Mouse (Mus musculus): Measurements from ENCODE around the gene Prps1.
"Not testable (repeated sequence)": the region's sequence is repeated elsewhere in the genome, so short reads cannot be mapped to it uniquely, and the experiment has no call there.

The Prps1 gene

GRCm38 (mm10) chrX:140456279-140456731 lies at the start of gene Prps1:
TSS of gene Prps1 (plus strand) at chrX:140456613.
- peak; percentile 70 to 92 for DNase-seq (ENCODE audit: low spot score in 2 of 2)

- DNase-seq (ENCODE audit: low spot score in 2 of 2), result no peak
These were observed 48.8 kb upstream of the Prps1 start for GRCm38 (mm10) chrX:140407593-140407992.

- DNase-seq (ENCODE audit: low spot score in 2 of 2), result no peak
These were observed 37.9 kb upstream of the Prps1 start for GRCm38 (mm10) chrX:140418467-140418866.

- no peak for DNase-seq (ENCODE audit: low spot score in 2 of 2)
These were observed 29.3 kb upstream of the Prps1 start for GRCm38 (mm10) chrX:140427124-140427523.

DNA sequence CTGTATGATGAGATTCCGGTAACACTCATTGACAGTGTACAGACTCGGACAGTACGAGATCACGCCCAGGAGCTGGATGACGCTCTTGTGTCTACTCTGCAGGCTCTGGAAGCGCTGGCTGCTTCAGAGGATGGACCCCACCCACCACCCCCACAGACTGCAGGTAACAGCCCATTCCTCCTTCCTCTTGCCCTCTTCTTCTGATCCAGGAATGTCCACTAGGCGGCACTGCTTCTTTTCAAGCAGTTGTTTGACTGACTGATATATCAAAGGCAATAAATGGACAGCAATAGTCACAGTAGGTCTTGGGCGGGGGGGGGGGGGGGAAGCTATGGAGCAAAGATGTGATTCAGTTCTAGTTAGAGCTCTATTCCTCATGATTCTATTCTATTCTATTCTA lies 28.2 kb upstream of the Prps1 start:
- peak in 1 of 2 experiments; percentile 39 for DNase-seq (ENCODE audit: low spot score in 2 of 2)

DNA sequence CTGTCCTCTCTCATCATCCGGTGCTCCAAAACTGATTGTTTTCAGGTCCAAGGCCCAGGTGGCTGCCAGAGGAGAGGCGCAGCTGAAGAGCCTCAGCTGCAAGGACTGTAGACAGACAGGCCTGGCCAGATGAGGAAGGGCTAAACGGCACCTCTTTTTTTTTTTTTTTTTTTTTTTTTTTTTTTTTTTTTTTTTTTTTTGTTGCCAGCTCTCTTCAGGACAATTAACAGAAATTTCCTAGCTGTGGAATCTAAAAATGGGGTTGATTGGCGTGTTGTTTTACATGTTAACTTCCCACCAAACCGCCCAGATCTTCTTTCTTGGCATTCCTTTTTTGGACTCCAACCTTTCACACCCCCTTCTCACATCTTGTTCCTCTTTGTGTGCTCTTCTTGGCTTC lies 26.4 kb upstream of the Prps1 start:
- DNase-seq (ENCODE audit: low spot score in 2 of 2), result no peak

DNA sequence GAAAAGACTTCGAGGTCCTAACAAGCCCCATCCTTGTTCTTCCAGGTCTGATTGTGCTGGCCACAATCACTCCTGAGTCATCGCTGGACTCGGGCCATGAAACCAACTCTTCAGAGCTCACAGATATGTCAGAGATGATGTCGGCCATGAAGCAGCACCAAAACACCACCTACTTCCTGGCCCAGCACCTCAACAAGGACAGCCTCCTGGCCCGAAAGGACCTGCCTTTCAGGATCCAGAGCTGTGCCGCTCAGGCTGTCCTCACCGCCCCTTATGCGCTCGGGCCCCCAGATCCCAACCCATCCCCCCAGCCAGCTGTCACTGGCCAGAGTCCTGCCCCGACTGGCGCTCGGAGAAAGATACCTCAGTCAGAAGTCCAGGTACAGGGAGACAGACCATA lies 25.9 kb upstream of the Prps1 start:
- DNase-seq (ENCODE audit: low spot score in 2 of 2), result no peak

DNA sequence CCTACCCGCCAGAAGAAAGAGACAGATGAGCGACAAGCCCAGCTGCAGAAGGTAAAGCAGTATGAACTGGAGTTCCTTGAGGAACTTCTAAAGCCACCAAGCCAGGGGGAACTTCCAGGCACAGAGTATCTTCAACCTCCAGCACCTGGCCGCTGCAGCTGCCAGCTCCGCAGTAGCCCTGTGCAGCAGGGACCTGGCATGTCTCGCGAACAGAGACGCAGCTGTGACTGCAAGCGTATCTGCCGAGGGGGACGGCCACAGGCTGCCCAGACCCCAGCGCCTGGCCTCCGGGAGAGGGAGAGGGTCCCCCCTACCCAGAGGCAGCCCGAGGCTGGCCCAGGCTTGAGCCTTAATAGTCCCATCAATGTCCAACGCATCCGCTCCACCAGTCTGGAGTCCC lies 24.4 kb upstream of the Prps1 start:
- no peak for DNase-seq (ENCODE audit: low spot score in 2 of 2)

GRCm38 (mm10) chrX:140432786-140433185 lies 23.6 kb upstream of the Prps1 start:
- no peak for DNase-seq (ENCODE audit: low spot score in 2 of 2)

GRCm38 (mm10) chrX:140437906-140438305 lies 18.5 kb upstream of the Prps1 start:
- no peak for DNase-seq (ENCODE audit: low spot score in 2 of 2)

DNA sequence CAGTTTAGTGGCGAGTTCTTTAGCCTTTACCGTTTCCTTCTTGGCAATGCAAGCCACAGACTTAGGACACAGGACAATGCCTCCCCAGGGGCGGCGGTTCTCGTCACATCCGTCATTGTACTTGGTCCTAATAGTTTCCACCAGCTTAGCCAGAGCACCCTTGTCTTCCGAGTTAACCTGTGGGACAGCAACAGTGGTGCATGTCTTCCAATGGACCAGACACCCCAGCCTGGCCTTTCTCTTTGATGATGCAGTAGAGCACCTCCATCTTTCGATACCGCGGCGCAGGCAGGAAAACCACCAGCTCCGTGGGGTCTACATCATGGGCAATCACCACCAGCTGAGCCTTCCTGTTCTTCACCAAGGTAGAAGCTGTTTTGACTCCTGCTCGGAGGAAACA lies 10.9 kb upstream of the Prps1 start:
- DNase-seq (ENCODE audit: low spot score in 2 of 2), result no peak

GRCm38 (mm10) chrX:140450071-140450470 lies 6.3 kb upstream of the Prps1 start:
- no peak for DNase-seq (ENCODE audit: low spot score in 2 of 2)

- peak in 1 of 2 experiments; percentile 27 for DNase-seq (ENCODE audit: low spot score in 2 of 2)
These were observed 508 bp downstream of the Prps1 start for GRCm38 (mm10) chrX:140456751-140457491.

DNA sequence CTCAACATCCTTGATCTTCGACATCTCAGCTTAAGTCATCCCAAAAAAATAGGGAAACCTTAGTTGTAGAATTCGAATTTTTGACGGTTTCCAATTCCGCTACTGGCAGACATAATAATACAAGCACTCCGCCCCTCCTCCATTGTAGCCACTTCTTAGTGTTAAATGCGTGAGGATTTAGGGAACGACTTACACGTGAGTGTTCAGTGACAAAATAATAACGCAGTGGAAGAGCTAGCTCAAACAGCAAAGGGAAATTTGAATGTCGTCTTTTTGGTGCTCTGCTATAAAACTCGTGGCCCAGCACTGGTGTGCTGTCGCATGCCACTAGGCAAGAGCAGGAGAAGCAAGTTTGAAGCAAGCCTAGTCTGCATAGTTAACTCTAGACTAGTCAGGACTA lies 1.1 kb downstream of the Prps1 start:
- no peak for DNase-seq (ENCODE audit: low spot score in 2 of 2)

DNA sequence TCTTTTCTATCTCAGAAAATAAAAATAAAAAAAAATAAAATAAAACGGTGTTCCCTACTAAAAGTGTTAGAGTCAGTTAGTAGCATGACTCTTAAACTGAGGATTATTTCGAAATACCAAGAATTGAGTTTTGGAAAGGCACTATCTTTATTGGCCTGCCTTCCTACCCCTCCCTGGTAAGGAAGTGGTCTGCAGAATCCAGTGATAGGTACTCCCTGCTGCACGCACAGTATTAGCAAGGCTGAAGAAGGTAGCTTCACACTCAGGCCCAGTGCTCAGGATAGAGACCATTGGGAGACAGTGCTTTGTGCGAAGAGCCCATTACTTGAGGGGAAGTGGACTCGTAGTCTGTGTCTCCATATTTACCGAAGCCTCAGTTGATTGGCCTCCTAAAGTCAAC lies 21.8 kb downstream of the Prps1 start:
- no peak for DNase-seq (ENCODE audit: low spot score in 2 of 2)

GRCm38 (mm10) chrX:140479171-140479570 lies 22.8 kb downstream of the Prps1 start:
- DNase-seq (ENCODE audit: low spot score in 2 of 2), result peak; percentile 23 to 69

DNA sequence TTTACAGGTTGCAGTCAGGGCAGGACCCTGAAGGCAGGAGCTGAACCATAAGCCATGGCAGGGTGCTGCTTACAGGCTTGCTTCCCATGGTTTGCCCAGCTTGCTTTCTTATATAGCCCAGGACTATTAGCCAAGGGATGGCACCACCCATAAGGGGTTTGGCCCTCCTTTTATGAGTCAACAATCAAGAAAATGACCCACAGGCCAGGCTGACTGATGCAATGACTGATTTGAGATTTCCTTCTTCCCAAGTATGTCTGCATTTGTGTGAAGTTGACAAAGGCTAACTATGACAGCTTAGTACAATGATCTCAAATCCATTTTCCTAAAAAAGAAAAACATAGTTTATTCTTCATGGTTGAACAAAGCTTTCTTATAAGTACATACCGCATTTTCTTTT lies 32.8 kb downstream of the Prps1 start:
- DNase-seq (ENCODE audit: low spot score in 2 of 2), result no peak

DNA sequence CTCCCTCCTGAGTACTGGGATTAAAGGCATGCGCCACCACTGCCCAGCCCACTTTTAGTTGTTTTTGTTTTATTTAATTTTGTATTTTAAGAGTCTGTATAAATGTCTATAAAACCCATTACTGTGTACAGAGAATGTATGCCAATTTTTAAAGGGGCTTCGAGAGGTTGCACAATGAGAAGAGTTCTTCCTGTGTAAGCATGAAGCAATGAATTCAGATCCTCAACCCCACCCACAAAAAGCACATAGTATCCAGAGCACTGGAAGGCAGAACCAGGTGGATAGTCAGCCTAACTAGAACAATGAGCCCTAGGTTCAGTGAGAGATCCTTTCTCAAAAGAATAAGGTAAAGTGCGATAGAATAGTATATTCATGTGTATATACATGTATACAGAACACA lies 33.8 kb downstream of the Prps1 start:
- no peak for DNase-seq (ENCODE audit: low spot score in 2 of 2)

GRCm38 (mm10) chrX:140491884-140492571 lies 35.6 kb downstream of the Prps1 start:
- no peak for DNase-seq (ENCODE audit: low spot score in 2 of 2)

DNA sequence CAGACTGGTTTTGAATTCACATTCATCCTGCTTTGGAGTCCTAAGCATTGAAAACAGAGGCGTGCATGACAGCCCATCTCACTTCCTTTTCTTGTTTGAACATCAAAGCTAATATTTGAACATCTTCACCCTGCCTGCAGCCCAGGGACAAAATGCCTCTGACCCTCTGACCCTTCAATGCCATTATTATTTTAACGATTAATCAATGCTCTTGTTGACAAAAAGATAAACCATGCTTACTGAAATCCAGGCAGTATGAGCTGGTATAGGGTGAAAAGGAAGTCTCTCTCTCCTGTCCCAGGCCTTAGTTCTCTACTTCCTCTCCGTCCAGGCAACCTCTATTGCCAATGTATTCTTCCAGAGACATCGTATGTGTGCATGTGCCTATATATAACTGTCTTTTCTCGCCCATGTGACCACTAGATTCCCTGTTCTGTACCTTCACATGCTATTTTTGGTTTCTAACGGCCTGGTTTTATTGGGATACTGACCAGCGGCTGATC lies 37.2 kb downstream of the Prps1 start:
- no peak for DNase-seq (ENCODE audit: low spot score in 2 of 2)

- DNase-seq (ENCODE audit: low spot score in 2 of 2), result no peak
These were observed 37.8 kb downstream of the Prps1 start for GRCm38 (mm10) chrX:140494170-140494569.

DNA sequence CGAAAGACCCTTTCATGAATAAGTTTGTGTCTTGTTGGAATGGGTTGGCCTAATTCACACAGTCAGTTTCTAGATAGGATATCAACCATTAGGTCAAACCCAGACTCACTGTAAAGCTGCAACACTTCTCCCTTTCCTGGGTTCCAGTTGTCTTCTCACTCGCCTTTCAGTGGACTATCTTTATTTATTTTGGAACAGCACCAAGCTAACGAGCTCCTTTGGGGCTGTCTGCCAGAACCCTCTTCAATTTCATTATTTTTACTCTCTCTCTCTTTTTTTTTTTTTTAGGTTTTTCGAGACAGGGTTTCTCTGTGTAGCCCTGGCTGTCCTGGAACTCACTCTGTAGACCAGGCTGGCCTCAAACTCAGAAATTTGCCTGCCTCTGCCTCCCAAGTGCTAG lies 42.0 kb downstream of the Prps1 start:
- DNase-seq (ENCODE audit: low spot score in 2 of 2), result not testable (repeated sequence)

DNA sequence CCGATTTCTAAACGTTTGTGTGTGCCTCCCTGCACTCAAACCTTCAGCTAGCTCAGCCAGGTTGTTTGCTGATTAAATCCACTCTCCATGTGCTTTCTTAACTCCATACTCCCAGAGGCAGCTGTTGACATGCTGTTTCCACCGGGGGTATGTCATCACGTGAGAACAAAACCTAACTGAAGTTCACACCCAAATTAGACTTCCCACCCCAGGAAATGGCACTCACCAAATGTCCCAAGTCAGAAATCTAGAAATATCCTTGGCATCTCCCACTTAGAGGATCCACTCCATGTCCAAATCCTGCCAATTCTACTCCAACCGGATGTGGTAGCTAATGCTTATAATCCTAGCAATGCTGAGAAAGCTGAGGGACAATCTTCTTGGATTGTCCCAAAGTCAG lies 43.9 kb downstream of the Prps1 start:
- no peak for DNase-seq (ENCODE audit: low spot score in 2 of 2)

All from spleen, postnatal 10 days (tissue).